In genomic region chr14:55213621-55214020, GRCm38 (mm10) we compare ENCODE assay signal across 32 mouse cellular contexts. TPM values are rescaled to one million over a fixed set of nuclear protein-coding genes. Genes with fewer than 3 reads are reported as not detected.
DNase-seq lines count a peak whose midpoint lies in the region; ATAC-seq lines count a peak whose summit lies in the region.
"Had no signal": no experiment of that assay in that cellular context is flagged by ENCODE, and none has a peak within 500 bp of the region (broad histone marks: within the 10 kb centered on the region; RNA-seq: fewer than 3 reads in every experiment).

No protein-coding gene starts in this region.

- H3K27me3 ChIP-seq in heart, embryonic 11.5 days (ENCODE audit: control insufficient read depth, insufficient read depth, low read length) = no peaks in the 10 kb centered on the region
- H3K27me3 ChIP-seq: embryonic facial prominence, embryonic 15.5 days; forebrain, embryonic 13.5 days; heart, embryonic 15.5 days; hindbrain, embryonic 15.5 days; limb, embryonic 15.5 days; liver, embryonic 13.5 days; neural tube, embryonic 13.5 days had no signal

- H3K36me3 ChIP-seq in heart, embryonic 11.5 days (ENCODE audit: control insufficient read depth, insufficient read depth, low read length) = no peaks in the 10 kb centered on the region
- H3K36me3 ChIP-seq: embryonic facial prominence, embryonic 10.5 days; embryonic facial prominence, embryonic 15.5 days; heart, embryonic 15.5 days; hindbrain, embryonic 10.5 days; hindbrain, embryonic 15.5 days; limb, embryonic 10.5 days; limb, embryonic 15.5 days; liver, embryonic 13.5 days; midbrain, embryonic 13.5 days; neural tube, embryonic 13.5 days had no signal

- ATAC-seq in heart, embryonic 11.5 days (replicated peaks; ENCODE audit: insufficient number of reproducible peaks, low FRiP score, low TSS enrichment) = no peak
- ATAC-seq: forebrain, embryonic 13.5 days; inflammation-experienced regulatory T-cells, adult 6 months; midbrain, embryonic 13.5 days had no signal

- no peaks in the 10 kb centered on the region for H3K9me3 ChIP-seq in heart, embryonic 11.5 days (replicated peaks; ENCODE audit: control insufficient read depth, low read length)
- H3K9me3 ChIP-seq: embryonic facial prominence, embryonic 10.5 days; embryonic facial prominence, embryonic 15.5 days; forebrain, embryonic 13.5 days; heart, embryonic 15.5 days; hindbrain, embryonic 10.5 days; hindbrain, embryonic 15.5 days; limb, embryonic 10.5 days; limb, embryonic 15.5 days; liver, embryonic 13.5 days; midbrain, embryonic 13.5 days; neural tube, embryonic 13.5 days had no signal

- no peak overlapping the region for H3K4me3 ChIP-seq in heart, embryonic 11.5 days (ENCODE audit: low read depth, low read length)
- H3K4me3 ChIP-seq: embryonic facial prominence, embryonic 10.5 days; embryonic facial prominence, embryonic 15.5 days; forebrain, embryonic 13.5 days; heart, embryonic 15.5 days; hindbrain, embryonic 10.5 days; hindbrain, embryonic 15.5 days; limb, embryonic 10.5 days; limb, embryonic 15.5 days; liver, embryonic 13.5 days; midbrain, embryonic 13.5 days; neural tube, embryonic 13.5 days had no signal

- no peak overlapping the region for H3K27ac ChIP-seq in heart, embryonic 11.5 days (ENCODE audit: low read depth, low read length)
- H3K27ac ChIP-seq: embryonic facial prominence, embryonic 10.5 days; embryonic facial prominence, embryonic 15.5 days; forebrain, embryonic 13.5 days; heart, embryonic 15.5 days; hindbrain, embryonic 10.5 days; hindbrain, embryonic 15.5 days; limb, embryonic 10.5 days; limb, embryonic 15.5 days; liver, embryonic 13.5 days; macrophage; midbrain, embryonic 13.5 days; neural tube, embryonic 13.5 days; stomach, postnatal 0 days had no signal

- H3K9ac ChIP-seq in heart, embryonic 11.5 days (ENCODE audit: low read depth, low read length) = no peak overlapping the region
- H3K9ac ChIP-seq: embryonic facial prominence, embryonic 15.5 days; forebrain, embryonic 13.5 days; heart, embryonic 15.5 days; hindbrain, embryonic 15.5 days; limb, embryonic 15.5 days; liver, embryonic 13.5 days; midbrain, embryonic 13.5 days; neural tube, embryonic 13.5 days had no signal

- DNase-seq in cerebellum, adult 11-12 months = peak; percentile 7
- DNase-seq in cerebellum, postnatal 4 days (ENCODE audit: low spot score in 2 of 2) = no peak
- DNase-seq in heart, adult 18-20 months = peak; percentile 29 to 50
- peak; percentile 60 for DNase-seq in brain, adult 2 months (ENCODE audit: low read depth, low spot score)
- DNase-seq in cerebellum, adult 9-11 months = peak; percentile 17
- DNase-seq: B cell, adult 2 months; gastrocnemius, postnatal 10 days; kidney, adult 11 months; kidney, postnatal 14 days; layer of hippocampus, adult 9-11 months; liver, embryonic 13.5 days; lung, adult 2 months; lung, postnatal 10 days; right cerebral cortex, postnatal 4 days had no signal

- H3K4me2 ChIP-seq in heart, embryonic 11.5 days = no peak overlapping the region
- H3K4me2 ChIP-seq: embryonic facial prominence, embryonic 15.5 days; forebrain, embryonic 13.5 days; heart, embryonic 15.5 days; hindbrain, embryonic 15.5 days; limb, embryonic 15.5 days; liver, embryonic 13.5 days; midbrain, embryonic 13.5 days; neural tube, embryonic 13.5 days had no signal

- WGBS in heart, embryonic 11.5 days (ENCODE audit: insufficient replicate concordance) = 83% methylated on average over 3 of the region's 3 CpGs

- no peaks in the 10 kb centered on the region for H3K4me1 ChIP-seq in heart, embryonic 11.5 days (ENCODE audit: control insufficient read depth, insufficient read depth, low read length)
- H3K4me1 ChIP-seq: embryonic facial prominence, embryonic 10.5 days; embryonic facial prominence, embryonic 15.5 days; forebrain, embryonic 13.5 days; heart, embryonic 15.5 days; hindbrain, embryonic 10.5 days; hindbrain, embryonic 15.5 days; limb, embryonic 10.5 days; limb, embryonic 15.5 days; liver, embryonic 13.5 days; midbrain, embryonic 13.5 days; neural tube, embryonic 13.5 days had no signal

RNA-seq across cellular contexts. Expression of gene Dhrs2, which starts 8.2 kb away (rescaled TPM):
- total RNA-seq in heart, adult 18-20 months (2021) = not detected
- polyA plus RNA-seq in heart, embryonic 11.5 days (2014; fragmentation: Nextera tagmentation; extraction: Ambion mirVana) = not detected in 2 replicates
- total RNA-seq: gastrocnemius, postnatal 10 days; left cerebral cortex, postnatal 10 days; megakaryocyte-erythroid progenitor cell, adult 5-6 weeks had no signal
- polyA plus RNA-seq: embryonic facial prominence, embryonic 10.5 days; forebrain, embryonic 13.5 days; gonadal fat pad, adult 2 months; heart, embryonic 15.5 days; hindbrain, embryonic 10.5 days; inflammation-experienced regulatory T-cells, adult 6 months; limb, embryonic 10.5 days; liver, embryonic 13.5 days; lung, adult 2 months; macrophage; spleen, adult 2 months had no signal

Comparison
In these comparisons a context has a peak if more than half of its experiments do, and no peak if none do; other contexts are left out.
1. DNase-seq: peak in cerebellum, adult 11-12 months (single experiment), heart, adult 18-20 months (2 of 2), brain, adult 2 months (single experiment) and cerebellum, adult 9-11 months (single experiment); none in cerebellum, postnatal 4 days (0 of 2).